Mouse (Mus musculus): ENCODE measurements around the gene Mus81. TPM values are rescaled to one million over a fixed set of nuclear protein-coding genes. Genes with fewer than 3 reads are reported as not detected.

Mus81 gene
- polyA plus RNA-seq, 2 experiments: 11.4 to 13.8 TPM

- Histone ChIP-seq H3K36me3 (replicated peaks; ENCODE audit: control insufficient read depth, insufficient read depth, low read depth) (peaks cover 23% of the 10 kb centered on the region), H3K27ac (peak overlapping the region; percentile 91), H3K9me3 (ENCODE audit: control insufficient read depth, low read length) (no peaks in the 10 kb centered on the region), H3K27me3 (ENCODE audit: control insufficient read depth, insufficient read depth, low read length) (no peaks in the 10 kb centered on the region), H3K4me3 (ENCODE audit: insufficient read depth in 1 of 2, low read depth in 2 of 2, low read length in 2 of 2) (peak overlapping the region; percentile 67 to 71), H3K9ac (replicated peaks) (peak overlapping the region; percentile 87), H3K4me2 (ENCODE audit: low read depth) (peak overlapping the region; percentile 99), H3K4me1 (replicated peaks; ENCODE audit: control insufficient read depth in 2 of 2, insufficient read depth in 2 of 2, low read length in 1 of 2) (peaks cover 19 to 24% of the 10 kb centered on the region in 2 experiments)
- WGBS (ENCODE audit: insufficient replicate concordance): under 1% methylated on average over 26 of the region's 26 CpGs
- no peak for TF ChIP-seq EP300 (IDR thresholded peaks at IDR 0.05; ENCODE audit: low read depth)
- TF ChIP-seq CTCF (IDR thresholded peaks at IDR 0.05; ENCODE audit: low read depth): peak; percentile 37; the same call in 1 of the 2 replicates
- peak; percentile 73 for ATAC-seq (ENCODE audit: insufficient read depth)
- DNase-seq (ENCODE audit: low read depth in 3 of 3, low spot score in 3 of 3): peak; percentile 97 to 98 (median 98)
Measured at GRCm38 (mm10) chr19:5488878-5489571, 823 bp upstream of the Mus81 start.

- Histone ChIP-seq H3K4me3 (ENCODE audit: insufficient read depth in 1 of 2, low read depth in 2 of 2, low read length in 2 of 2) (peak overlapping the region in 1 of 2 experiments; percentile 71; a peak in 1 of 4 replicates), H3K36me3 (replicated peaks; ENCODE audit: control insufficient read depth, insufficient read depth, low read depth) (peaks cover 3% of the 10 kb centered on the region), H3K9me3 (ENCODE audit: control insufficient read depth, low read length) (no peaks in the 10 kb centered on the region), H3K27me3 (ENCODE audit: control insufficient read depth, insufficient read depth, low read length) (no peaks in the 10 kb centered on the region), H3K4me2 (ENCODE audit: low read depth) (peak overlapping the region; percentile 99), H3K27ac (no peak overlapping the region), H3K9ac (replicated peaks) (no peak overlapping the region), H3K4me1 (replicated peaks; ENCODE audit: control insufficient read depth in 2 of 2, insufficient read depth in 2 of 2, low read length in 1 of 2) (peaks cover 15 to 24% of the 10 kb centered on the region in 2 experiments)
- ATAC-seq (ENCODE audit: insufficient read depth) (no peak), DNase-seq (ENCODE audit: low read depth in 3 of 3, low spot score in 3 of 3) (no peak)
- 78% methylated on average over 4 of the region's 4 CpGs for WGBS (ENCODE audit: insufficient replicate concordance)
- TF ChIP-seq EP300 (IDR thresholded peaks at IDR 0.05; ENCODE audit: low read depth) (no peak), CTCF (IDR thresholded peaks at IDR 0.05; ENCODE audit: low read depth) (no peak)
Measured at GRCm38 (mm10) chr19:5486771-5487170, 1.4 kb downstream of the Mus81 start.

- no peak for DNase-seq (ENCODE audit: low read depth in 3 of 3, low spot score in 3 of 3)
- no peak overlapping the region for H3K9ac ChIP-seq (replicated peaks)
- 79% methylated on average over 8 of the region's 8 CpGs for WGBS (ENCODE audit: insufficient replicate concordance)
- H3K9me3 ChIP-seq (ENCODE audit: control insufficient read depth, low read length): no peaks in the 10 kb centered on the region
- no peaks in the 10 kb centered on the region for H3K27me3 ChIP-seq (ENCODE audit: control insufficient read depth, insufficient read depth, low read length)
- H3K36me3 ChIP-seq (replicated peaks; ENCODE audit: control insufficient read depth, insufficient read depth, low read depth): peaks cover 3% of the 10 kb centered on the region
- no peak for TF ChIP-seq CTCF (IDR thresholded peaks at IDR 0.05; ENCODE audit: low read depth)
- TF ChIP-seq EP300 (IDR thresholded peaks at IDR 0.05; ENCODE audit: low read depth): no peak
- ATAC-seq (ENCODE audit: insufficient read depth): no peak
- no peak overlapping the region for H3K27ac ChIP-seq
- H3K4me2 ChIP-seq (ENCODE audit: low read depth): no peak overlapping the region
- H3K4me3 ChIP-seq (ENCODE audit: insufficient read depth in 1 of 2, low read depth in 2 of 2, low read length in 2 of 2): no peak overlapping the region
- peaks cover 15 to 21% of the 10 kb centered on the region in 2 experiments for H3K4me1 ChIP-seq (replicated peaks; ENCODE audit: control insufficient read depth in 2 of 2, insufficient read depth in 2 of 2, low read length in 1 of 2)
Measured at GRCm38 (mm10) chr19:5486286-5486685, 1.9 kb downstream of the Mus81 start.

GRCm38 (mm10) chr19:5485821-5486220, 2.4 kb downstream of the Mus81 start:
- Histone ChIP-seq H3K4me3 (ENCODE audit: insufficient read depth in 1 of 2, low read depth in 2 of 2, low read length in 2 of 2) (no peak overlapping the region), H3K27me3 (ENCODE audit: control insufficient read depth, insufficient read depth, low read length) (no peaks in the 10 kb centered on the region), H3K9ac (replicated peaks) (no peak overlapping the region), H3K36me3 (replicated peaks; ENCODE audit: control insufficient read depth, insufficient read depth, low read depth) (peaks cover 3% of the 10 kb centered on the region), H3K27ac (no peak overlapping the region), H3K4me1 (replicated peaks; ENCODE audit: control insufficient read depth in 2 of 2, insufficient read depth in 2 of 2, low read length in 1 of 2) (peaks cover 15 to 21% of the 10 kb centered on the region in 2 experiments), H3K9me3 (ENCODE audit: control insufficient read depth, low read length) (no peaks in the 10 kb centered on the region), H3K4me2 (ENCODE audit: low read depth) (no peak overlapping the region)
- TF ChIP-seq CTCF (IDR thresholded peaks at IDR 0.05; ENCODE audit: low read depth) (no peak), EP300 (IDR thresholded peaks at IDR 0.05; ENCODE audit: low read depth) (no peak)
- 84% methylated on average over 7 of the region's 7 CpGs for WGBS (ENCODE audit: insufficient replicate concordance)
- DNase-seq (ENCODE audit: low read depth in 3 of 3, low spot score in 3 of 3) (no peak), ATAC-seq (ENCODE audit: insufficient read depth) (no peak)

- H3K36me3 ChIP-seq (replicated peaks; ENCODE audit: control insufficient read depth, insufficient read depth, low read depth): peaks cover 3% of the 10 kb centered on the region
- H3K4me1 ChIP-seq (replicated peaks; ENCODE audit: control insufficient read depth in 2 of 2, insufficient read depth in 2 of 2, low read length in 1 of 2): peaks cover 15 to 21% of the 10 kb centered on the region in 2 experiments
- TF ChIP-seq CTCF (IDR thresholded peaks at IDR 0.05; ENCODE audit: low read depth): no peak
- no peak for TF ChIP-seq EP300 (IDR thresholded peaks at IDR 0.05; ENCODE audit: low read depth)
- 91% methylated on average over 8 of the region's 8 CpGs for WGBS (ENCODE audit: insufficient replicate concordance)
- no peak overlapping the region for H3K4me3 ChIP-seq (ENCODE audit: insufficient read depth in 1 of 2, low read depth in 2 of 2, low read length in 2 of 2)
- no peak overlapping the region for H3K9ac ChIP-seq (replicated peaks)
- no peaks in the 10 kb centered on the region for H3K27me3 ChIP-seq (ENCODE audit: control insufficient read depth, insufficient read depth, low read length)
- H3K9me3 ChIP-seq (ENCODE audit: control insufficient read depth, low read length): no peaks in the 10 kb centered on the region
- H3K27ac ChIP-seq: no peak overlapping the region
- DNase-seq (ENCODE audit: low read depth in 3 of 3, low spot score in 3 of 3) (no peak), ATAC-seq (ENCODE audit: insufficient read depth) (no peak)
- no peak overlapping the region for H3K4me2 ChIP-seq (ENCODE audit: low read depth)
Measured at GRCm38 (mm10) chr19:5485371-5485770, 2.8 kb downstream of the Mus81 start.

Data from liver, embryonic 14.5 days (tissue).